Mouse (Mus musculus) gastrocnemius, postnatal 10 days (tissue): ENCODE measurements at regions not wholly inside any gene's neighbourhood (a gene's known extent, or its start where the extent isn't known, plus 50 kb on each side); places are given as distances from the start of the nearest gene placed in this dataset.
"Not testable (repeated sequence)": the region's sequence is repeated elsewhere in the genome, so short reads cannot be mapped to it uniquely, and the experiment has no call there.

Experiments used
- DNase-seq: peaks from one replicate; pipeline ENCODE4 v3.0.0; 2021; ENCODE audit warnings: mixed read lengths

DNA sequence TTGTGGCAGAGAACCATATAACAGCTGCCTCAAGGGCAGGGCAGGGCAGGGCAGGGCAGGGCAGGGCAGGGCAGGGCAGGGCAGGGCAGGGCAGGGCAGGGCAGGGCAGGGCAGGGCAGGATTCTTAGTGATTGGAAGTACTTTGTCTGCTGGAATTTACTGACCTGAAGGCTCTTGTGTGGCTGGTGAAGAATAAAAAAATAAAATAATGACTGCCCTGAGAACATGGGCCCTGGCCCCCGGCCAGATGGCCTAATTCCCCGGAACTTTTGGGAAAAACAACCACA is 169.3 kb downstream of the Qk start:
- not testable (repeated sequence) for DNase-seq

DNA sequence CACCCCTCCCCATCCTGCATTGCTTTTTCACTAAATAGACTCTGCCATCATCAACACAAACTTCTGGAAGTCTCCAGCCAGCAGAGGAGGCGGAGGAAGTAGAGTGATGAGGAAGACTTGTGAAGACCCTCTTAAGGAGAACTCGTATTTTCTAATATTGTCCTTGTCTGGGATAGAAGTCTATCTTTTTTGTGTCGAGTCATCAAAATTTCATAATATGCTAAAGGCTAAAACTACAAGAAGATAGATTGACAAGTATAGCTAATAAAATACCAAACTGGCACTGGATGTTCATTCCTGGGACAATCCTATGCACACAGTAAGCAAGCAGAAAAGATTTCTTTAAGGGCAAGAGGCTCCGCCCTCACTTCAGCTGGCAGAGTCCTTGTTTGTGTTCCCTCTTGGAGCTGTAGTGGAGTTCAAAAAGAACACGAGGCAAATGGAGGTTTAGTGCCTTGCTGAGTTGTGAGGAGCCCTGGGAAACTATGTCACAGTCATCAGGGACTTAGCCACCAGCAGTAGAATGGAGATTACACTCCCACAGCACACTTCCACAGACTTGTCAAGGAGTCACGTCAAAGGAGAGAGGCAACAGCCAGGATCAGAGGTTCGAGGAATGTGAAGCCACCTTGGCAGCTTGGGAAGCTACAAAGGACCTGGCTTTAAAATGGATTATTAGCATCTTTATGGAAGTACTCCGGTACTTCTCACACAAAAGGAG is 169.8 kb downstream of the Qk start:
- no peak for DNase-seq

DNA sequence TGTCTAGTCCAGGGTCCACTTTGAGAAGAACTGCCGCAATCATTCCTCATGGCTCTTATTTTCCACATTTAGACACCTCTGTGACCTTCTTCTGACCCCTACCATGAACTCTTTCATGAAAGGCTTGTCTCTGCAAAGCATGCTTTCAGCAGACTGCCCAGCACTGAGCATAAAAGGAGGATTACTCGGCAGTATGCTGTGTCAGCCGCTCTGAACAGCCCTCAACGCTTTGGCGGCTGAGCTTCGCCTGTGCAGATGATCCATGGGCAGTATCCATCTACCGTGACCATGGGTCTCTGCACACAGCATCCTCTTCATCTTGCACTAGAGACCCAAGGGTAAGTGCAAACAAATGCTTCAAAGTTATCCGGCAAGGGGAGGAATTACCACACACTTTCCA is 172.5 kb downstream of the Qk start:
- DNase-seq: no peak

GRCm38 (mm10) chr17:10146576-10146975 is 173.1 kb downstream of the Qk start:
- no peak for DNase-seq

GRCm38 (mm10) chr17:10138847-10139246 is 180.8 kb downstream of the Qk start:
- no peak for DNase-seq

DNA sequence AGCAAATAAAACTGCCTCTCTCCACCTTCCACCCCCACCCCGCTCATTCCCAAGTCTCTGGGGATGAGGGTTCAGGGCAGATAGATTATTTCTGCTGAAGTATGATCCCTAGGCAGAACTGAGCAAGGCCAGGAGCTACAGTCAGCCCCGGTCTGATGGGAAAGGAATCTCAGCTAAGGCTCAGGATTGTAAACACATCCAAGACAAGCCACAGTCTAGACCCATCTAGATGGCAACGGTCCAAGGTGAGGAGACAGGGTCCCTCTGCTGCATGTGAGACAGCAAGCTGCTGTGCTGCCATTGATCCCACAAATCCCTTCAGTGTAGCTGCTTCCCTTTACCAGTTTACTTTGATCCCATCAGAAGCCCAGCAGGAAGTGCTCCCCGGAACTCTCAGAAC is 181.3 kb downstream of the Qk start:
- DNase-seq: no peak

DNA sequence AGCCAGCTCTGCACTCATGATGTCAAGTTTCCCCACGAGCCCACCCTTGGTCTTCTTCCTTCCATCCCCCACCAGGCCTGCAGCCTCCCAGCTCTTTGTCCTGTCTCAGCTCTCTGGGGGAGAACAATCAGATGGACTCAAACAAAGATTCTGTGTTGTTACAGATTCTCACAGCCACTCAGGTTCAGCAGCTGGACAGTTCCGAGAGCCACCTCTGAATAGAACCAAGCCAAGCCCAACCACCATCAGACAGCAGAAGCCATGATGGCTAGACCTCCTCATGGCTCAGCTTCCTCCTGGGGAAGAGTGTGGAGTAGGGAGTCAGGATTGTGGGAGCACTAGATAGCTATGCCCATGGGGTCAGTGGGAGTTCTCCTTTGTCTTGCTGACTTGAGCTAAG is 184.5 kb downstream of the Qk start:
- peak; percentile 22 for DNase-seq

- DNase-seq: no peak
Observed at GRCm38 (mm10) chr17:10128591-10128990, 191.1 kb downstream of the Qk start.

DNA sequence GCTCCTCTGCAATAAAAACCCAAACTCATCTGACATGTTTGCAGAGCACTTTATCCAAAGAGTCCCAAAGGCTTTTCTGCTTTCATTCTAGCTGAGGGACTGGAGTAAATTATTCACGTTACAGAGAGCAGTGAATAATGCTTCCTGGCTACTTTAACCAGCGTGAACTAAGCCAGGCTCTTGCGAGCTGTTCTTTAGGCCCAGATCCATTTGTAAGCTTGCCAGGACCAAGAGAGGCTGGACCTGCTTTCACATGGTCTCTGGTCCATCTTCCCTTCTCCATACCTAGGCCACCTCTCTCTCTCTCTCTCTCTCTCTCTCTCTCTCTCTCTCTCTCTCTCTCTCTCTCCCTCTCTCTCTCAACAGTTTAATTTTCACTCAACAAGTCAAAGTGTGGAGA is 197.2 kb downstream of the Qk start:
- no peak for DNase-seq

- no peak for DNase-seq
Observed at GRCm38 (mm10) chr17:10112118-10112517, 207.5 kb downstream of the Qk start.

- no peak for DNase-seq
Observed at GRCm38 (mm10) chr17:10110375-10110675, 209.3 kb downstream of the Qk start.

DNA sequence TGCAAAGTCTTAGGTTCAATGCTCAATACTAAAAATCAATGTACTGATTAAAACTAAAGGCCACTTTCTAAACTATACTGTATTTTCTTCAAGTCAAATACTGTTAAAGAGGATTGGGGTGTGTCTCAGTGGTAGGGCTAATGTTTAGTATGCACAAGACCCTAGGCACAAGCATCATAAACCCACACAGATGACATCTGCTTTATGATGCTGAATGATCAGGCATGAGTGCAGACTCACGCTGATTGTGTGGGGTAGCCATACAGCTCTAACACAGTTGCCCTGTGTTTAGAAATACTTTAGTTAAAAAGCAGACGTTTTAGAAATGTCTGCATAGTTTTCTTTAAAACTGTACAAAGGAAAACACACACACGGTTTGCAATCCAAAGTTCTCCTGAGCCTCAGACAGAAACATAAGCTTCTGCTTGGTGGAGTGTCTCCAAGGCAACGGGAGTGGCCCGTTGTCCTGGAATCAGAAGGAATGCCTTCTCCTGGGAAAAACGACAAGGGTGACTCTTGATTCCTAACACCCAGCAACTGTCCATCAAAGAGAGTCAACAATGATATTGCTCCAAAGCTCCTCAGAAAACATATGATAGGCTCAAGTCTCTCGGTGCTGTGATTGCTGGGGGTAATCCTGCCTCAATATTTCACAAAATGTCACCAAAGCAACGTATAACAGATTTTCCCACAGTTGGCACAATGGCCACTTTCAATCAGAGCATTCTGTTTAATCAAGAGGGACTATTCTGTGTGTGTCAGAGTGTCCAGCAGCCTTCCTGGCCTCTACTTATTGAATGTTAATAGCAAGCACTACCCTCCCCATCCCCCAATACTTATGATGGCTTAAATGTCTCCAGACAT is 209.9 kb downstream of the Qk start:
- DNase-seq: no peak

GRCm38 (mm10) chr17:10105299-10105698 is 214.4 kb downstream of the Qk start:
- peak; percentile 42 for DNase-seq

GRCm38 (mm10) chr17:10098199-10098598 is 221.5 kb downstream of the Qk start:
- no peak for DNase-seq

DNA sequence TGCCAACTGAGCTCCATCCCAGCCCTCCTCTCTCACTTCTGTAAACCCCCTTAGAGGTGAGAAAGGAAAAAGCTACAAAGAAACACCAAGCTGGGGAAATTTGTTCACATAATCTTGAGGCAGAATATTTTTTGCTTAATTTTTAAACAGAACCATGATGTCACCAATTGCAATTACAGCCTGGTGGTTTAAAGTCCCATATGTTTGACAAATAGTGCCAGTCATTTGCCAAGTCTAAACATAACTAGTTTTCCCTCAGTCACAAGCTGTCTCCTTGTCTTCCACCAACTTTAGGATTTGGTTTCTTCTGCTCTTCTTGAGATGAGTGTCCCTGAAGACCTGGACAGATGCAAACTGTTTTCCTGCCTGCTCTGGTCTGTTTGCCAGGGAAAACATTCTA is 222.0 kb downstream of the Qk start:
- no peak for DNase-seq

DNA sequence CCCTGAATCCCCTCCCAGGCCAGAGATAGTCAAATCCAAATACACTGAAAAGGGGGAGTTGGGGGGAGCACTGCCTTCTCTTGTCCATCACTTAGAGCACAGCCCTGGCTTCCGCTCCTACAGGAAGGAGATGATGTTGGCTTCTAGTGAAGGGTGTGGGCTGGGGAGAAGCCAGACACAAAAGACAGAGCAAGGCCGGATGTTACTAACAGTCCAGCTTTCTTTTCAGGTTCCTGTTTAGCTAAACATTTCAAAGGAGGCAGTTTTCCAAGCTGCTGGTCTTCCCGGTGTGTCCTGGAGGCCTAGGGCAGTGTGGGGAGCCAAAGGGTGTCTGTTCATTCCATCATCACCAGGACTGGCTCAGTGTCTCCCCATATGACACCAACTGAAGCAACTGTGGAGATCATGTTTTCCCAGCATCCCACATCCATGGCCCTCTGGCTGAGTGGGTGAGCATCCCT is 223.8 kb downstream of the Qk start:
- DNase-seq: no peak

DNA sequence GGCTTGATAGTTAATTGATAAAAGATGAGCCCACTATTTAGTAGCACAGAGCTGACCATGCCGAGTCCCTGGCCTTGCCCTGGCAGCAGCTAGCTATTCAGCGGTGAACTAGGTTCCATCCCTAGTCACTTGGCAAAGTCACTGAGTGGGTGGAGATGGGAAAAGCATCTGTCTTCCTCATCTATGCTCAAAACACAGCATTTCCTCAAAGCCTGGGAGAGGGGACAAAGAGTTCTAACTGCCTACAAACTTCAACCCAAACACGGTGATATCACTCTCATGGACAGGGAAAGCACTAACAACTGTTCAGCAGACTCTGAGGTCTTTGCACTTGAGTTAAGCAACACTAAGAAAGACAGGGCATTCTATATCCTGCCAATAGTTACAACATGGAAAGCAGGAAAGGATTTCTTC is 225.5 kb downstream of the Qk start:
- peak; percentile 50 for DNase-seq

DNA sequence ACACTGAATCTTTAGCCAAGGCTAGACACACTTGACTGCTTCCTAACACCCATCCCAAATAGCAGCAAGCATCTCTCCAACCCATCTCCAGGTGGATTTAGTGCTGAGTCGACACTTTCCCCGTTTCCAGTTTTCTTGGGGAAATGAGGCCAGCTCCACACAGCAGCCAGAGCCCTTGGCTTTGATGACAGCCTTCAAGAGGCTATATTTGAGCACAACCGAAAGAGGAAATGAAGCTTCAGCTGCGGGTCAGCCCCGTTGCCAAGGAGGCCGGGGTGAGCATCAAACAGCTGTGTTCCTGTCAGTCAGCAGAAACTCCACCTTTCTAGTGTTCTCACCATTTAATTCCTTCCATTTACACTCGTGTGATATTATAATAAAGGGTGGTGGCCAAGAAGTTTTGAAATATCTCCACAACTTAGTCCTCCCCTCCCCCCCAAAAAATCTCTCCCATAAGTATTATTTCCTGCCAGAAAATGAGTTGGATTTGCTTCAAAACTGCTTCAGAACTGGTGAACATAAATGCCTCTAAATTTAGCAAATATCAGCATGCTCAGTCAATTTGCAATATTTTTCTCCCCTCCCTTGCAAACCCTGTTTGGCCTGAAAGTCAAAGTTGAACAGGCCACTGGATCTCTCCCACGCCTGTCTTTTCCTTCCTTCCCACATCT is 226.1 kb downstream of the Qk start:
- DNase-seq: peak; percentile 61

- DNase-seq: no peak
Observed at GRCm38 (mm10) chr17:10087192-10087886, 232.3 kb downstream of the Qk start.

DNA sequence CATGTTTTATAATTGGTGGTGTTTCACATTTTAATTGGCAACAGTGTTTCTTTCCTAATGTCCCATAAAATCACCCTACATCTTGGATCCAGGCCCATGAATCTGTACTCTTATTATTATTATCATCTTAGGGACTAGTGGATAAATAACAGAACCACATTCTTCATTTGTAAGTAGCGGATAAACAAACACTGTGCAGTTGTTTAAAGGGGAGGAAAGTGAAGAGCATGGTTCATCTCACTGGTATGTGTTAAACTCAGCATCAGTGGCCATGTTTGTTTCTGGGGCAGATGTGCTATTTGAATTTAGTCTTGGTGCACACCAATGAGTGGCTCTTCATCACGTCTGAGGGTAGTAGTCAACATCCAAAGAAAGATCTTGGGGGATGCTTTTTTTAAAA is 233.1 kb downstream of the Qk start:
- DNase-seq: no peak

DNA sequence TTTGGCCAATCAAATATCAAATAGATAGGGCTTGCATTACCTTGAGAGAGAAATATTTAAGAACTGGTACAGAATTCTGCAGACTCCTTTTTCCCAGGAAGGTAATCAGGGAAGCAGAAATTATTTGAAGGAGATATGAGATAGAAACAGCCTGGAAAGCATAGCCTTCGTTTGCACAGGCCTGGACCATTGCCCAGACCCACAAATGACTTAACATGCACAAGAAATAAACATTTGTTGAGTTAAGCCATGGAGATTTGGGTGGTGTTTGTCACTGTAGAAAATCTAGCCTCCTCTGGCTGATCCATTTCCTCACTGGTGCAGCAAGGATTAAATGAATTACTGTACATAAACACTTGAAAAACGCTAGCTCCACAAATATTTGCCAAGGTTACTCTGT is 233.5 kb downstream of the Qk start:
- DNase-seq: peak; percentile 21

DNA sequence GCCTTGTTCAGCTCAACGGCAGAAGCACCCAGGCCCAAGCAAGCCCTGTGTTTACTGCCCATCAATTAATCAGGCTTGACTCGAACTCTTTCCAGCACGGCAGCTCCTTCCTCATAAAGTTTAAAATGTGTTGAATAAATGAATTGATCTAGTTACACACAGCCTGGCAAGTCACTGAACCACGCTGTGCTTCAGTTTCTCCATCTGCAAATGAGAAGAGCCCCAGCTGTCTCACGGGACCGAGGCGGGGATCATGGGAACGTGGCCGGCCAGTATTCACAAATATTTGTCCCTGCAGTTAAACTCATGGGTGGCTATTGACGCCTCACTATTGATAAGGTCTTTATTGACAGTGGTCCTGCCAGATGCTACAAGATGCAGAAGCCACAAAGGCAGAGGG is 237.9 kb downstream of the Qk start:
- no peak for DNase-seq
